Mouse (Mus musculus) CH12.LX (cell line): ENCODE results near the gene Tm4sf1. TPM values are rescaled to one million over a fixed set of nuclear protein-coding genes. Genes with fewer than 3 reads are reported as not detected.

Experiments
- DNase-seq: peaks from one replicate; pipeline ENCODE4 v3.0.0-alpha.2; 2013; ENCODE audit errors: extremely low read depth
- H3K27ac ChIP-seq: 2 replicates; pipeline ENCODE4 v1.5.1; 2012; ENCODE audit warnings: low read depth, mild to moderate bottlenecking, control low read depth, moderate library complexity; ENCODE audit not compliant: insufficient read depth
- H3K27me3 ChIP-seq: replicated peaks from 2 replicates; pipeline ENCODE3; 2012; ENCODE audit warnings: inconsistent platforms
- H3K36me3 ChIP-seq, 2 experiments: replicated peaks in 1 of 2; 2 replicates each; pipeline versions ENCODE3 to v1.6.1; 2012; ENCODE audit warnings: inconsistent platforms in 1 of 2, low read length in 1 of 2, mild to moderate bottlenecking in 1 of 2, mixed read lengths in 1 of 2, moderate library complexity in 1 of 2; ENCODE audit not compliant: control insufficient read depth in 1 of 2, insufficient read depth in 1 of 2
- H3K4me1 ChIP-seq, 2 experiments: 2 replicates each; pipeline ENCODE4 v1.6.1; 2012; ENCODE audit warnings: inconsistent platforms in 1 of 2, moderate library complexity in 1 of 2; ENCODE audit not compliant: insufficient read depth in 2 of 2, control insufficient read depth in 1 of 2
- H3K4me2 ChIP-seq: 2 replicates; pipeline ENCODE4 v1.6.1; 2012; ENCODE audit warnings: low read depth, mild to moderate bottlenecking, control low read depth; ENCODE audit not compliant: poor library complexity, insufficient read depth, severe bottlenecking
- H3K4me3 ChIP-seq, 3 experiments: fragments of 150-350 bp in 1 of 3; sonication (generic) in 1 of 3; replicated peaks in 1 of 3; 2 replicates each; pipeline versions ENCODE3 to v1.5.1; 2011 to 2012; ENCODE audit warnings: low read depth in 2 of 3, low read length in 2 of 3, mild to moderate bottlenecking in 2 of 3, moderate library complexity in 2 of 3, control low read depth in 1 of 3, improper control_type of control experiment in 1 of 3, inconsistent platforms in 1 of 3, mixed read lengths in 1 of 3; ENCODE audit not compliant: poor library complexity in 1 of 3
- H3K79me2 ChIP-seq: replicated peaks from 2 replicates; pipeline ENCODE4 v1.6.1; 2012; ENCODE audit warnings: mild to moderate bottlenecking, moderate library complexity; ENCODE audit not compliant: control insufficient read depth, poor library complexity, insufficient read depth, severe bottlenecking; ENCODE audit errors: extremely low read depth
- H3K9ac ChIP-seq: 2 replicates; pipeline ENCODE4 v1.6.1; 2012; ENCODE audit warnings: low read depth, mild to moderate bottlenecking, control low read depth, moderate library complexity; ENCODE audit not compliant: insufficient read depth
- H3K9me3 ChIP-seq: replicated peaks from 2 replicates; pipeline ENCODE3; 2012; ENCODE audit warnings: low read length, inconsistent platforms, mixed read lengths
- BHLHE40 ChIP-seq: IDR thresholded peaks from 2 replicates; pipeline ENCODE4 v1.6.1; 2011; ENCODE audit warnings: mild to moderate bottlenecking, low read depth, low read length, improper control_type of control experiment
- CHD2 ChIP-seq: IDR thresholded peaks from 2 replicates; pipeline ENCODE4 v1.6.1; 2011; ENCODE audit warnings: low read length, improper control_type of control experiment
- CTCF ChIP-seq, 2 experiments: IDR thresholded peaks in 1 of 2; conservative IDR thresholded peaks in 1 of 2; 2 replicates each; pipeline ENCODE4 v1.5.1; 2011 to 2012; ENCODE audit warnings: low read depth in 2 of 2, low read length in 2 of 2, improper control_type of control experiment in 1 of 2, inconsistent platforms in 1 of 2, mild to moderate bottlenecking in 1 of 2, moderate library complexity in 1 of 2
- ELF1 ChIP-seq: IDR thresholded peaks from 2 replicates; pipeline ENCODE4 v1.6.1; 2014; ENCODE audit warnings: low read depth, mild to moderate bottlenecking, inconsistent platforms, low read length, improper control_type of control experiment
- EP300 ChIP-seq: IDR thresholded peaks from 2 replicates; pipeline ENCODE4 v1.6.1; 2011; ENCODE audit warnings: low read length, improper control_type of control experiment
- ETS1 ChIP-seq: conservative IDR thresholded peaks from 2 replicates; pipeline ENCODE4 v1.6.1; 2012; ENCODE audit warnings: low read depth, mild to moderate bottlenecking, inconsistent platforms, low read length, improper control_type of control experiment, moderate library complexity
- GABPA ChIP-seq: IDR thresholded peaks from 2 replicates; pipeline ENCODE4 v1.6.1; 2012; ENCODE audit warnings: low read depth, low read length, improper control_type of control experiment, inconsistent platforms; ENCODE audit not compliant: insufficient replicate concordance
- JUN ChIP-seq: IDR thresholded peaks from 2 replicates; pipeline ENCODE4 v1.6.1; 2011; ENCODE audit warnings: low read depth, mild to moderate bottlenecking, low read length, improper control_type of control experiment, moderate library complexity; ENCODE audit not compliant: insufficient read depth
- JUND ChIP-seq: conservative IDR thresholded peaks from 2 replicates; pipeline ENCODE4 v1.6.1; 2011; ENCODE audit warnings: low read depth, low read length, improper control_type of control experiment
- KAT2A ChIP-seq: IDR thresholded peaks from 2 replicates; pipeline ENCODE4 v1.6.1; 2012; ENCODE audit warnings: low read length, improper control_type of control experiment, inconsistent platforms; ENCODE audit not compliant: insufficient replicate concordance
- MAFK ChIP-seq: IDR thresholded peaks from 2 replicates; pipeline ENCODE4 v1.6.1; 2011; ENCODE audit warnings: low read length, improper control_type of control experiment; ENCODE audit not compliant: insufficient replicate concordance
- MAX ChIP-seq: IDR thresholded peaks from 2 replicates; pipeline ENCODE4 v1.6.1; 2011; ENCODE audit warnings: low read length, improper control_type of control experiment
- MXI1 ChIP-seq: IDR thresholded peaks from 2 replicates; pipeline ENCODE4 v1.6.1; 2011; ENCODE audit warnings: mild to moderate bottlenecking, low read depth, low read length, improper control_type of control experiment
- MYC ChIP-seq: IDR thresholded peaks from 2 replicates; pipeline ENCODE4 v1.6.1; 2011; ENCODE audit warnings: low read depth, mild to moderate bottlenecking, improper control_type of control experiment, low read length
- NELFE ChIP-seq: IDR thresholded peaks from 2 replicates; pipeline ENCODE4 v1.6.1; 2011; ENCODE audit warnings: low read depth, low read length, improper control_type of control experiment
- PAX5 ChIP-seq: IDR thresholded peaks from 2 replicates; pipeline ENCODE4 v1.6.1; 2012; ENCODE audit warnings: low read length, inconsistent platforms, mixed read lengths
- POLR2A ChIP-seq: IDR thresholded peaks from 2 replicates; pipeline ENCODE4 v1.6.1; 2011; ENCODE audit warnings: low read depth, mild to moderate bottlenecking, improper control_type of control experiment, low read length
- SIN3A ChIP-seq: IDR thresholded peaks from 2 replicates; pipeline ENCODE4 v1.6.1; 2012; ENCODE audit warnings: low read length, improper control_type of control experiment, inconsistent platforms
- SMC3 ChIP-seq: IDR thresholded peaks from 2 replicates; pipeline ENCODE4 v1.6.1; 2011; ENCODE audit warnings: low read depth, low read length, improper control_type of control experiment
- UBTF ChIP-seq: IDR thresholded peaks from 2 replicates; pipeline ENCODE4 v1.6.1; 2012; ENCODE audit warnings: low read depth, mild to moderate bottlenecking, inconsistent platforms, low read length, improper control_type of control experiment, moderate library complexity
- ZKSCAN1 ChIP-seq: IDR thresholded peaks from 2 replicates; pipeline ENCODE4 v1.6.1; 2012; ENCODE audit warnings: low read depth, inconsistent platforms, low read length, improper control_type of control experiment, borderline replicate concordance
- ZMIZ1 ChIP-seq: IDR thresholded peaks from 2 replicates; pipeline ENCODE4 v1.6.1; 2012; ENCODE audit warnings: low read depth, mild to moderate bottlenecking, inconsistent platforms, low read length, improper control_type of control experiment
- dilution Hi-C: fragments of 300-500 bp; cut with MboI; formaldehyde crosslinking; loops from 2 replicates; pipeline ENCODE4 v1.14.3; 2020; ENCODE audit warnings: low sequenced_read_pairs; ENCODE audit not compliant: extremely low pct_unique_long_range_greater_than_20kb, extremely low pct_ligation_motif_present
- in situ Hi-C: fragments of 300-500 bp; cut with MboI; formaldehyde crosslinking; loops from 3 replicates; pipeline ENCODE4 v1.14.3; 2019; ENCODE audit warnings: low sequenced_read_pairs, low pct_ligation_motif_present, low pct_unique_long_range_greater_than_20kb, mixed read lengths
- polyA plus RNA-seq: library from polyadenylated mRNA; unstranded; fragments of >175 nt; gene quantifications from 2 replicates; pipeline ENCODE4 v1.2.1, GENCODE M21; 2012; ENCODE audit warnings: low read depth; ENCODE audit not compliant: insufficient read length
- total RNA-seq, 2 experiments: library from RNA; depleted of rRNA; stranded (reverse); fragments of 300-350 nt in 1 of 2; fragments of >200 nt in 1 of 2; gene quantifications; 2 replicates each; pipeline ENCODE4 v1.2.3; 2012 to 2014

Gene Tm4sf1
- total and polyA plus RNA-seq, 3 experiments = not detected

- dilution Hi-C loops = no loop called here
Observed at GRCm38 (mm10) chr3:57327941-57328340, 26.2 kb upstream of the Tm4sf1 start.

GRCm38 (mm10) chr3:57307076-57307475 is 5.3 kb upstream of the Tm4sf1 start:
- dilution Hi-C loops (no loop called here), in situ Hi-C loops (no loop called here)
- no peak for TF ChIP-seq JUN
- TF ChIP-seq CTCF (conservative IDR thresholded peaks at IDR 0.05 in 1 of 2, IDR thresholded peaks at IDR 0.05 in 1 of 2; ENCODE audit: low read depth in 2 of 2, low read length in 2 of 2) = no peak
- TF ChIP-seq ZMIZ1 = no peak
- TF ChIP-seq EP300 = no peak
- TF ChIP-seq POLR2A = no peak
- no peak for TF ChIP-seq GABPA
- no peak for TF ChIP-seq SIN3A
- no peak for TF ChIP-seq MXI1
- TF ChIP-seq NELFE = no peak
- no peak for TF ChIP-seq BHLHE40
- no peak for TF ChIP-seq KAT2A
- TF ChIP-seq UBTF = no peak
- TF ChIP-seq JUND = no peak
- TF ChIP-seq ETS1 = no peak
- no peak for TF ChIP-seq MAX
- Histone ChIP-seq H3K4me2 (no peak overlapping the region), H3K4me1 (no peaks in the 10 kb centered on the region), H3K79me2 (no peaks in the 10 kb centered on the region), H3K4me3 (no peak overlapping the region), H3K9me3 (no peaks in the 10 kb centered on the region), H3K27ac (no peak overlapping the region), H3K27me3 (no peaks in the 10 kb centered on the region), H3K36me3 (no peaks in the 10 kb centered on the region), H3K9ac (no peak overlapping the region)
- no peak for DNase-seq

More at GRCm38 (mm10) chr3:57327941-57328340, 26.2 kb upstream of the Tm4sf1 start:
- in situ Hi-C loops = no loop called here
- Histone ChIP-seq H3K4me3 (no peak overlapping the region), H3K9ac (no peak overlapping the region), H3K9me3 (no peaks in the 10 kb centered on the region), H3K79me2 (no peaks in the 10 kb centered on the region), H3K27ac (no peak overlapping the region), H3K27me3 (no peaks in the 10 kb centered on the region), H3K36me3 (no peaks in the 10 kb centered on the region), H3K4me1 (no peaks in the 10 kb centered on the region), H3K4me2 (no peak overlapping the region)
- DNase-seq = no peak
- TF ChIP-seq MYC (no peak), BHLHE40 (no peak), ELF1 (no peak), MAFK (no peak), SMC3 (no peak), PAX5 (no peak), CHD2 (no peak), ZKSCAN1 (no peak), POLR2A (no peak), KAT2A (no peak)
